Mouse (Mus musculus): ENCODE measurements at regions not wholly inside any gene's neighbourhood (a gene's known extent, or its start where the extent isn't known, plus 50 kb on each side); places are given as distances from the start of the nearest gene placed in this dataset.
"Not testable (repeated sequence)": the region's sequence is repeated elsewhere in the genome, so short reads cannot be mapped to it uniquely, and the experiment has no call there.

DNA sequence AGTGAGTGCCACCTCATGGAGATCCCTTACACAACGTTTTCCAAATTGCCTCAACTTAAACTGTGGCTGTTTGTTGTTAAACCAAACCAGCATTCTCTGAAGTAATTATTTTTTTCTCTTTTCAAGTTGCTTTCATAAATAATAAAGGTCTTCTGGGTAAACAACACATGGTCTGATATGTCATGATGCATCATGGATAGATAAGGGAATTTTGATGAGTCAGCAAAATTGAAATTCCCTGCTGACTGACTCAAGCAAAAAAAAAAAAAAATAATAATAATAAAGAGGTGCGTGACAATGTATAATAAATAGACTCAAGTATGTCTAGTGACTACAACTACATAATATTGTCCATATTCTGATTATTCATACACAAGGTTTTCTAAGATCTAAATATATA lies 201.8 kb downstream of the Adgb start:
- DNase-seq (ENCODE audit: low spot score), result no peak

DNA sequence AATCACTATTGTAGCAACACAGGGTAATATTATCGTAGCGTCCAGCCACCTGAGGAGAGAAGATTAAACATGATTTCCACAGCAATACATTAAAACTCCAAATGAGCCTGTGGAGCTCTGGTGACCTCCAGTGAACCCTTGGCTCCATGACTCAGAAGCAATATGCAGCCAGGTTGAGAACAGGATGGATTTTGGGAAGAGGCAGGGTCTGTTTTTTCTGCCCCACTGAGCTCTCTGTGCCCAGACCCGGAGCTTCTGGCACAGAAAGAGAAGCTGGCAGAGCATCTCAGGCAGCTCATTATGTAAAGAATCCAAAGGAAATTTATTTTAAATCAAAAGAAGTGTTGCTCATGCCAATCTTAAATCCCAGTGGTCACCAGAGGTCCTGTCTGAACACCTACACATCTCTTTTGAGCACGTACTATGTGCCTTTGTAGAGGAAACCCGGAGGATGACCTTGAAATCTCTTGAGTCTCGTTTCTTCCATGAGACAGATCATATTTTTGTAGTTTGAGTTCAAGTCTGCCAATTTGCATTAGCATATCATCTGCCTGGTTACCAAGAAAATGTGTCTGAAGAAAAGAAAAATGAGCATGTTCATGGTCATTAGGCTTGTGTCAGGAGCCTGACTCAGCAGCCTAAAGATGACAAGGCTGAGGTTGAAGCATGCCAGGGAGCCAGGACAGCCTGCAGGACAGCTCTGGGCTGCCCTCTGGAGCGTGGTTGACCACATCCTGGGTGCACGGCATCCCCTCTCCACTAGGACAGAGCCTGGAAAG lies 219.4 kb downstream of the Adgb start:
- peak; percentile 13 for DNase-seq (ENCODE audit: low spot score)

DNA sequence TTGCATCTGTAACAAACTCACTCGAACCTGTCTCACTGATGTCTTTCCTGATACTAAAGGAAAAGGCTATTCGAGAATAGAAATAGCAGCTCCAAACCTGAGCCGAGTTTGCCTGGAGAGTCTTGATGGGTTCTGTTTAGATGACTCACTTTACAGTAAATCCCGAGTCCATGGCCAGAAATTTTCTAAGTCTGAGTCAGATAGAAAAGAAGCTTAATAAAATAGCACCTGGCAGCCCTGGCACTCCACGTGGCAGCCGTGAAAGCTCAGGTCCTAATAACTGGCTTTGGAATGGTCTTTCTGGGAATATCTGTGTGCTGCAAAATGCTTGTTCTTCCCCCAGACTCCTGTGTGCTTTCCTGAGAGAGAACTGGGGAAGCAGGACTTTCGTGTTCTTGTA lies 220.0 kb downstream of the Adgb start:
- no peak for DNase-seq (ENCODE audit: low spot score)

DNA sequence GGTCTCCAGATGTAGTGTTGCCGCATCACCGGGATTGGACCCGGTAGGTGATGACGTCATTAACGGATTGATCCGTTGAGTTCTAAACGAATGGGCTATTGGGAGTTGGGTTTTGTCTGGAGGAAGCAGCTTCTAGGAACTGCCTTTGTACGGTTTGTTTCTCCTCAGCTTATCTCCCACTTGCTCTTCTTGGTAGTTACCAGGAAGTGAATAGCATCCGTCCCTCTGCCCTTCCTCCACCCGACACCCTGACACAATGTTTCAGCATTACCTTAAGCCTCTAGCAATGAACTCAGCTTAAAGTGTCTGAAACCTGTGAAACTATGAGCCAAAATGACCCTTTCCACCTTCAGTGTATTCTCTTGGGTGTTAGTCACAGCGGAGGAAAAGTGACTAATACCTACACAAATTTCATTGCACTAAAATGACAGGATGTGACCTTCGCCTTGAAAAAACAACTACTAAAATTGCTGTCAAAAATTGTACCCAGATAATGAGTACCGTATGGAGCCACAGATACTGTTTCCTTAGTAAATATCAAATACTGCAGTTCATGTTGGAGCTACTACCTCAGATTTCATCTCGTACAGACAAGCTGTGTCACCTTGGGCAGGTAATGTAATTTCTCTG lies 237.1 kb downstream of the Adgb start:
- no peak for DNase-seq (ENCODE audit: low spot score)

DNA sequence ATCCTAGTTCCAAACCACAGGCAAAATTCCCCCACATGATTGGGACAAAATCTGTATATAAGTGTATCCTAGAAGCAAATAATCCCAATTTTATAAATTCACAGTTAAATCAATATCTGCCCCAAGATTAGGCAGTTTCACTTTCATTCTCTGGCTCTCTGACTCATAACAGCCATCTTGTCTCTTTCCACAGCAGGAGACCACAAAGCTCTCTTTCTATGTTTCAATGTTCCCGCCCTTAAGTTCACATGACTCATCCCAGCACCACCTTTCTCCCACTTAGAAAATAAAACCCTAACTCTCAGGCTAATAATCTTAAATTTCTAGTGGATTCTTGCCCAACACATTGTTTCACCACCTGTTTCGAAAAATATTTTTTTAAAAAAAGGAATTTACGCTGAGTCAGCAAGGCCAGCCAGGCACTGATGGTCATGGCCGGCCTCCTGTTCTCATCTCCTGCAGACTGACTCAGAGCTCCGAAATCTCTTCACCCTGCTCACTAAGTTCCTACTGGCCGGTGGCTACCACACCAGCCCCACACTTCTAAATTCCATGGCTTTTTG lies 247.5 kb downstream of the Adgb start:
- DNase-seq (ENCODE audit: low spot score), result no peak

DNA sequence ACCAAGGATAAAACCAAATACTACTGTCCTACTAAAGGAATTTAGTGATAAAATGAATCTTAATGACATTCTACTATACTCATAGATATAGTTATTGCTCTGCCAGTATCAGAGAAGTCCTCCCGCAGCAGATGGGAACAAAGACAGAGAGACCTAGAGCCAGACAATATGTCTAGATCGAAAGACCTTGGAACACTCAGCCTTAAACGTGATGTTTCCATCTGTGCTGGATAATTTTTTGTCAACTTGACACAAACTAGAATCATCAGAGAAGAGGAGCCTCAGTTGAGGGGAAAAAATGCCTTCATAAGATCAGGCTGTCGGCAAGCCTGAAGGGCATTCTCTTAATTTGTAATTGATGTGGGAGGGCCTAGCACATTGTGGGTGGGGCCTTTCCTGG lies 252.4 kb downstream of the Adgb start:
- peak; percentile 23 for DNase-seq (ENCODE audit: low spot score)

DNA sequence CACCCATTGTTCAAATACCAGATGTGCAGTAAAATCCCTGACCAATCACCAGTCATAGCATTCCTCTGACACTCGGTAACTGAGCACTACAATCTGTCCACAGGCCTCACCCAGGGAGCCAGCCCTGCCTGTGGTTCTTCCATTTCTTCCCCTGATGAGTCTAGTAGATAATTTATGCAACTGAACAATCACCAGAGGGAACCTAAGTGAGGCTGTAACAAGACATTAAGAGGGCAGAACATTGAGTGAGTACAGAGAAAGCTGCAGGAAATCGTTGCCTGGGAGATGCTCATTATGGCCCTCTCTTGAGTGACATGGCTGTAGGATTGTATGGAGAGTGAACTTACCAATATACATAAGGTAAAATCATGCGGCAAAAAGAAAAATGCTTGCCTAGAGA lies 255.2 kb downstream of the Adgb start:
- no peak for DNase-seq (ENCODE audit: low spot score)

DNA sequence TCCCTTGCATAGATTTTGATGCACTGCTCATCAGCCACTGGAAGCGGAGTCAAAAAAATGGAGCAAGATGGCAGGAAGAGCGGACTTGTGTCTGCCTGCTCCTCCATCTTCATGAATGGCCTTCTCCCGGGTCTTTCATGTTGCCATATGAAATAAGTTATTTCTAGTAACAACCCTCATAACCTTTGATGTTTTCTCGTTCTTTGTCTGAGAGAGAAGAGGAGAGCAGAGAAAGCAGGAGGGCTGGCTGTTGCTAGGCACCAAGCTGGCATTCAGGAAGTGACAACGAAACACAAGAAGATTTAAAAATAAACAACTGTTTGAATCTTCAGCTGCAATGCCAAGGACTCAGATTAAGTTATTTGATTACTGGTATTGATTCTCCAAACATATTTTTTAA lies 256.8 kb downstream of the Adgb start:
- DNase-seq (ENCODE audit: low spot score), result no peak

DNA sequence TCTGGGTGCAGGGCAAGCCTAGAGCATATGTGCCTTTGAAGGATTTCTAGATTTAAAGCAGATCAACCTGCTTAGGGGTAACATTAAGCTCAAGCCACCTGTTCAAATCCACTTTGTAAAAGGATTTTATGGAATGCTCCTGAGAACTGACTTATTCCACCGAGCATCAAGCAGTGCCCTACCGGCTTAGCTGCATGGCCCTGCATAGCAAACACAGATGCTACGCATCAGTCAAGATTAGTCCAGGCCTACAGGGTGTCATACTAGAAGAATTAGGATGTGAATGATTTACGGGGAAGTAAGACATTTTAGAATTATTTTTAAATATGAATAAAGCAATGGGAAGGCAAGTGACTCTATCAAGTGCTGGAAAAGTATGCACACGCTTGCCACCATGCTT lies 263.8 kb downstream of the Adgb start:
- no peak for DNase-seq (ENCODE audit: low spot score)

DNA sequence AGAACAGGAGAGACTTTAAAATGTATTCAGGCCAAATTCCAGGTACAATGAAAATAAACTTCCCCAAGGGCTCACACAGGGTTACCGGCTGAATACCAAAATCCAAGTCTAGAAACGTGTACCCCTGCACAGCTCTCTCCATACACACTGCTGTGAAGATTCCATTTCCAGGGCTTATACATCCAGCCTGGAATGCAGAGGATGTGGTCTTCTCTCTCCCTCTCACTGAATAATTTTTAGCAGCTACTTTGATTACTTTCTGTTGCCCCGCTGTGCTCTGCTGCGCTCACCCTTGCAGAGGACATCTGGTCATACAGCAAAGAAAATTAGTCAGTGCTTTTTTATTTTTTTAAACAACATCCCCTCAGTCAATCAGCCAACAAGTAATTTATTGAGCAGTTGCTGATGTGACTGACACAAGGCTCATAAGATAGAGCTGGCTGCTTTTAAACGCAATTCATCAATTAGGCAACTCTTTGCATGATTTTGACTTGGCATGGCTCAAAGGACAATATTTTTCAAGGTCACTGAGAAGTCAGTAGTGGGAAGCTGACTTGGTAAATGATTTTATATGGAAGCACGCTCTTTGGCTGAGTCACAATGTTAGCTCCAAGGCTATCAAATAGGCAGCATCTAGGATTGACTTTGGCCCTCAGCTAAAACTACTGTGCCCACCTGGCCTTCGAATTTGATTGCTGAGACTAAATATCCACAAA lies 266.2 kb downstream of the Adgb start:
- DNase-seq (ENCODE audit: low spot score), result no peak

DNA sequence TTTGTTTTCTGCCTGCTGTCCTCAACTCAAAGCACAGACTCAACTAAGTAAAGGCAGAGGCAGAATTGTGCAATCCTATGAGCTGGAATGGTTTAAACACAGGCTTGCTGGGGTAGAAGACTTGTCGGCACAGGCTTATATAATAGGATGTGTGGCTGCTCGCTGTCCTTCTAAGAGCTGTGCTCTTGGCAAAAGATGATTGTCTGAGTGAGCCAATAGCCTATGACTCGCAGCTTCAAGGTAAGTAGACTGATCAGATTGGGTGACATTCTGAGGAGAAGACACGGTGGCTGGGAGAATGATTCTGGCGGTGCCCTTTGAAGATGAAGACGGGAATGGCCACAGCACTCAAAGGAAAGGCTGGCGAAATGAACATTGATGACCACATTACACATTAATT lies 268.1 kb downstream of the Adgb start:
- DNase-seq (ENCODE audit: low spot score), result no peak

DNA sequence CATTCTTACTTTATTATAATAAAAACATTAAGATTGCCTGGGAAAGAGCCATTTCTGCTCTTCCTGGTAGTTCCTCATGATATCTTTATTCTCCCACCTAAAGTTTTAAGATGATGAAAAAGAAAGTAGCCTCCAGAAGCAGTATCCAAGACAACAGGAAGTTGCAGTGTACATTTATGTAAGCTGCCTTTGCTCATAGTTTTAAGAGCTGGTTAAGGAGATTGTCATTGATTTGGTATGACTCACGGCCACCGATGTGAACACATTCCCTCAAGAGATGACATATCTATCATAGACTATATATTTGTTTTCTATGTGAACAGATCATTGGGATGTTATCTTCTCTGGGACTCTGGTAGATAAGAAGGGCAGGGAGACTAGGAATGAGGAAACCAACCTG lies 281.8 kb downstream of the Adgb start:
- DNase-seq (ENCODE audit: low spot score), result no peak

DNA sequence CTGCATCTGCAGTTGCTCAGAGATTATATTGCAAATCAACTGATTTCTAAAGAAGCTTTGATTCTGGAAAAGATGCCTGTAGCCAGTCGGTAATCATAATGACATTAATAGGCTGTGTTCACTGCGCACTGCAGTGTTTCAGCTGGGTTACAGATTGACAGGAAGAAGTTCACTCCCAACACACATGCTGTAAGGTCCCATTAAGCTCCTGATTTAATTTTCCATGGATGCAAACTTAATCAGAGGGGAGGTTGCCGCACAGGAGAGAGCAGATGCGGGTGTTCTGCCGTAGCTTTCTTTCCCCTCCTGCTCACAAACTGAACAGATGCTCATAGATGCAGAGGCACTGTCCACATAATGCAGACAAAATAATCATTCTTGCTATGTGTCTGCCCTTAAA lies 284.0 kb downstream of the Adgb start:
- DNase-seq (ENCODE audit: low spot score), result no peak

DNA sequence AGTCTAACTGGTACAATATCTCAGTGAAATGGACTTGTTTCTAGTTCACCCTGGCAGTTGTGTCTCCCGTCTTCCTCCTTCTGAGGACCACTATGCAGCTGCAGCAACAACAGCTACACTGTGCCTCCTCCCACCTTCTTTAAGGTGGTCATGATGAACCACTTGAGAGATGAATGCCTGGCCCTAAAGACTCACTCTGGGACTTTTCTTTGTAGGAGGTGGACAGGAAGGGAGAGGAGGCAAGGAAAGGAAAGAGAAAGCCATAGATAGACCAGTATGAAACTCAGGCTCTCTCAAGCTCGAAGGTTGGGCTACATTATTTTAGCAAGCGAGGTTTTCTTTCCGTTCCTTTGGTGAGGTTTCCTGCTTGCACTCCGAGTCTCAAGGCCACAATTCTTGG lies 285.4 kb downstream of the Adgb start:
- no peak for DNase-seq (ENCODE audit: low spot score)

DNA sequence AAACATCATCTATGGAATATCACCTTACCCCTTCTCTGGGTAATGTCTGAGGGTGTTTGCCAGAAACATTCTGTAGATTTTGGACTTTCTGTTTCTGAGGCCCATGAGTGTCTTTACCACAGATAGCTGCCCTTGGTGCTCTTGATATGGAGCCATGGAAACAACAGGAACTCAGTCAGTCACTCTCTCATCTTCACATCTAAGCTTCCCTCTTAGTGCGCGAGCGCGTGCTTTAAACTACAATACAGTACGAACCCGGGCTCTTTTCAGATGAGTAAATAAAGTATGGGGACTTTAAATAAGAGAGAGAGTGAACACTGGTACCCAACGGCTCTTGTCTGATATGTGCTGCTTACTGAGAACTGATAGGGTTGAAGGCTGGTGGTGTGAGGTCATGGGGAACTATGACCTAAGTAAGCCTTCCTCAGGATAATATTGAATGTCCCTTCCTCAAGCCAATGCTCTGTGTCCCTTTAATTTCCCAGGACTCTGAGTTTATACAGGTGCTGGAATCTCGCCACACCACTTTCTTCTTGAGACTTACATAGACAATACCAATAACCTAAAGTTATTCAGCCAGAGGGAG lies 284.5 kb upstream of the Stxbp5 start:
- no peak for DNase-seq (ENCODE audit: low spot score)

DNA sequence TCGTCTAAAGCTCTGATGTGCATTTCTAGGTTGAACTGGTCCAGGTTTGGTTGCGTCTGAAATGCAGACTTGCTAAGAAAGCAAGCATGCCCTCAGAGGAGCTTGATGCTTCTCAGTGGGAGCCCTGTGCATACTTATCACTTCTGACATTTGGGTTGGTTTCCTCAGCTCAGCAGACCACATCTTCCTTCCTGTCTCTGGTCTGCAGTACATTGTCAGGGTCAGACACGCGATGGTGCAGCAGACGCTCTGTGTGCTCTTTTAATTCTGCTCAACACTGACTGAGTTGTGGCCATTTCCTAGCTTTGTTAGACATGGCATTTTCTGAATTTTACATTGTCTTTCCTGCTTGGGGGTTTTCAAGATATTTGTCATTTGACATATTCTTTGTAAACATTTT lies 283.5 kb upstream of the Stxbp5 start:
- no peak for DNase-seq (ENCODE audit: low spot score)

DNA sequence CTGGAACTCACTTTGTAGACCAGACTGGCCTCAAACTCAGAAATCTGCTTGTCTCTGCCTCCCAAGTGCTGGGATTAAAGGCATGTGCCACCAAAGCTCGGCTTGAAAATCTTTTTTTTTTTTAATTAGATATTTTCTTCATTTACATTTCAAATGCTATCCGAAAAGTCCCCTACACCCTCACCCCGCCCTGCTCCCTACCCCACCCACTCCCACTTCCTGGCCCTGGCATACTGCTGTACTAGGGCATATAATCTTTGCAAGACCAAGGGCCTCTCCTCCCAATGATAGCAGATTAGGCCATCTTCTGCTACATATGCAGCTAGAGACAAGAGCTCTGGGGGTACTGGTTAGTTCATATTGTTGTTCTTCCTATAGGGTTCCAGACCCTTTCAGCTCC lies 276.2 kb upstream of the Stxbp5 start:
- not testable (repeated sequence) for DNase-seq (ENCODE audit: low spot score)

All from layer of hippocampus, adult 11-12 months (tissue).